Mouse (Mus musculus): ENCODE data around the gene Foxn3.

DNA sequence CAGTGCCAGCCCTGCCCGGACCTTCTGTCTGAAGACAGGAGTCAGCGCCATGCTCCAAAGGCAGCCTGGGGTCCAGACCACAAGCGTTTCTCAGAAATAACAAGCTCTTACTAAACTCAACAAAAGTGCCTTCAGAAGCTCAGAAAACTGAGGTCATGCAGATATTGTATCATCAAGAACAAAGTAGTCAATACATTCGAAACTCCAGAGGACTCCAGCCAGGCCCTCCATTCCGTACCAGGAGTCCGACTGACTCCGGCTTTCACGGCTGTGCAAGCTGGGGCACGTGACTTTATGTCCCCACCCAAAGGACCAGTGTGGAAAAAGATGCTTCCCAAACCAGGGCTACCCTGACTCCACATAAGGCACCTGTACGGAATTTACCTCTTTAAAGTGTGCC lies 195.1 kb downstream of the Foxn3 start:
- TF ChIP-seq CTCF (IDR thresholded peaks at IDR 0.05; ENCODE audit: borderline replicate concordance, control insufficient read depth, extremely low read depth, insufficient read depth, low read length, poor library complexity), result no peak
- no peak for TF ChIP-seq POLR2A (IDR thresholded peaks at IDR 0.05; ENCODE audit: control insufficient read depth, extremely low read depth, insufficient read depth, low read length, poor library complexity)

Data from thymus, adult 2 months (tissue).